Mouse (Mus musculus) right cerebral cortex, adult 2 months (tissue): ENCODE results near the gene BC052040.

Experiments used
- DNase-seq, 2 experiments: peaks; one replicate each; pipeline ENCODE4 v3.0.0; 2021 to 2022; ENCODE audit warnings: low spot score in 2 of 2

Gene BC052040

GRCm38 (mm10) chr2:115769597-115770305 lies 188.2 kb downstream of the BC052040 start:
- peak; percentile 28 to 34 for DNase-seq

GRCm38 (mm10) chr2:115772709-115773108 lies 191.2 kb downstream of the BC052040 start:
- DNase-seq: no peak

GRCm38 (mm10) chr2:115774153-115774908 lies 192.8 kb downstream of the BC052040 start:
- DNase-seq: no peak

GRCm38 (mm10) chr2:115775488-115776217 lies 194.1 kb downstream of the BC052040 start:
- DNase-seq: no peak

- DNase-seq: no peak
Measured at GRCm38 (mm10) chr2:115776924-115777860, 195.7 kb downstream of the BC052040 start.

GRCm38 (mm10) chr2:115780546-115781011 lies 199.1 kb downstream of the BC052040 start:
- DNase-seq: no peak

GRCm38 (mm10) chr2:115785687-115786086 lies 204.2 kb downstream of the BC052040 start:
- DNase-seq: no peak

- DNase-seq: no peak
Measured at GRCm38 (mm10) chr2:115798839-115799238, 217.3 kb downstream of the BC052040 start.

- DNase-seq: no peak
Measured at GRCm38 (mm10) chr2:115808376-115808775, 226.9 kb downstream of the BC052040 start.

GRCm38 (mm10) chr2:115813316-115813715 lies 231.8 kb downstream of the BC052040 start:
- no peak for DNase-seq

GRCm38 (mm10) chr2:115813721-115814120 lies 232.2 kb downstream of the BC052040 start:
- no peak for DNase-seq

- DNase-seq: no peak
Measured at GRCm38 (mm10) chr2:115817959-115818358, 236.4 kb downstream of the BC052040 start.

GRCm38 (mm10) chr2:115822361-115822760 lies 240.8 kb downstream of the BC052040 start:
- DNase-seq: peak; percentile 46 to 59
